Mouse (Mus musculus) stomach, embryonic 15.5 days (tissue): Measurements from ENCODE around the gene Rack1. TPM values are rescaled to one million over a fixed set of nuclear protein-coding genes. Genes with fewer than 3 reads are reported as not detected.
"Not testable (repeated sequence)": the region's sequence is repeated elsewhere in the genome, so short reads cannot be mapped to it uniquely, and the experiment has no call there.

ENCODE experiments used
- ATAC-seq: fragments of 200-750 bp; cut with Nextera tagmentation; 2 replicates; pipeline ENCODE4 v1.8.0; 2017; ENCODE audit warnings: low read depth, moderate number of reproducible peaks, moderate TSS enrichment; ENCODE audit not compliant: insufficient read depth, low FRiP score
- H3K27ac ChIP-seq: fragments of 300-500 bp; sonication (generic); 2 replicates; pipeline ENCODE4 v1.5.1; 2015; ENCODE audit warnings: mild to moderate bottlenecking, inconsistent platforms
- H3K27me3 ChIP-seq: fragments of 300-500 bp; sonication (generic); replicated peaks from 2 replicates; pipeline ENCODE4 v1.6.1; 2015; ENCODE audit warnings: inconsistent platforms
- H3K36me3 ChIP-seq: fragments of 300-500 bp; sonication (generic); 2 replicates; pipeline ENCODE4 v1.6.1; 2015; ENCODE audit warnings: inconsistent platforms
- H3K4me1 ChIP-seq: fragments of 300-500 bp; sonication (generic); 2 replicates; pipeline ENCODE4 v1.6.1; 2015; ENCODE audit warnings: inconsistent platforms
- H3K4me2 ChIP-seq: fragments of 300-500 bp; sonication (generic); 2 replicates; pipeline ENCODE4 v1.6.1; 2015; ENCODE audit warnings: mild to moderate bottlenecking, inconsistent platforms
- H3K4me3 ChIP-seq: fragments of 300-500 bp; sonication (generic); replicated peaks from 2 replicates; pipeline ENCODE4 v1.5.1; 2015; ENCODE audit warnings: inconsistent platforms
- H3K9ac ChIP-seq: fragments of 300-500 bp; sonication (generic); 2 replicates; pipeline ENCODE4 v1.6.1; 2015; ENCODE audit warnings: inconsistent platforms
- H3K9me3 ChIP-seq: fragments of 300-500 bp; sonication (generic); 2 replicates; pipeline ENCODE4 v1.6.1; 2016; ENCODE audit warnings: inconsistent platforms
- WGBS: fragments of 180-500 bp; shearing (Covaris S2); methylation state at CpG from one replicate; pipeline ENCODE4 v1.1.7; 2015; 5-methylcytosine and 5-hydroxymethylcytosine counted together
- polyA plus RNA-seq: library from polyadenylated mRNA; unstranded; fragments of >200 nt; fragmentation: Nextera tagmentation; extraction: Ambion mirVana; gene quantifications from 2 replicates; pipeline ENCODE4 v1.2.1, GENCODE M21; 2015

Gene Rack1
- 732 and 736 TPM in 2 replicates for polyA plus RNA-seq

GRCm38 (mm10) chr11:48799921-48800701 is at the start of gene Rack1:
TSS of gene Rack1 (plus strand) at chr11:48800332.
- ATAC-seq: peak; percentile 89
- H3K9me3 ChIP-seq: no peaks in the 10 kb centered on the region
- WGBS: under 1% methylated on average over 47 of the region's 47 CpGs

DNA sequence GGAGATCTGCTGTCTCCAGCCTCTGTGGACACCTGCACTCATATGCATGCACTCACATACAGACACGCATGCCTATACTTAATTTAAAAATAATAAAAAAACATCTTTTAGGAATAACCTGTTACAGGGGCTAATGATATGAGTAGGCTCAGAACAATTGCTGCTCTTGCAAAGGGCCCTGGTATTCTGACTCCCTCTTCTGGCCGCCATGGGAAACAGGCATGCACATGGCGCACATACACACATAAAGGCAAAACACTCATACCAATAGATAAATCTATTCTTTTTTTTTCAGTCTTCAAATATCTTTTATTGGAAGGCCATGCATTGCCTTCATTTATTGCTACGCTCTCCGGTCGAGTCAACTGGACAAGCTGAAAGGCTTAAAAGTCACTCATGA is 49.7 kb upstream of the Rack1 start:
- 93% methylated on average over 6 of the region's 6 CpGs for WGBS
- ATAC-seq: no peak
- no peaks in the 10 kb centered on the region for H3K4me1 ChIP-seq

More at GRCm38 (mm10) chr11:48799921-48800701, at the start of gene Rack1:
- peak within 1 kb of the TSS; percentile 82 for H3K4me3 ChIP-seq
- no peaks in the 10 kb centered on the region for H3K27me3 ChIP-seq
- peaks cover 33% of the 10 kb centered on the region for H3K4me1 ChIP-seq
- H3K36me3 ChIP-seq: peaks cover 36% of the 10 kb centered on the region
- H3K27ac ChIP-seq: peak within 1 kb of the TSS; percentile 99
- H3K4me2 ChIP-seq: peak within 1 kb of the TSS; percentile 69
- H3K9ac ChIP-seq: peak within 1 kb of the TSS; percentile 84

DNA sequence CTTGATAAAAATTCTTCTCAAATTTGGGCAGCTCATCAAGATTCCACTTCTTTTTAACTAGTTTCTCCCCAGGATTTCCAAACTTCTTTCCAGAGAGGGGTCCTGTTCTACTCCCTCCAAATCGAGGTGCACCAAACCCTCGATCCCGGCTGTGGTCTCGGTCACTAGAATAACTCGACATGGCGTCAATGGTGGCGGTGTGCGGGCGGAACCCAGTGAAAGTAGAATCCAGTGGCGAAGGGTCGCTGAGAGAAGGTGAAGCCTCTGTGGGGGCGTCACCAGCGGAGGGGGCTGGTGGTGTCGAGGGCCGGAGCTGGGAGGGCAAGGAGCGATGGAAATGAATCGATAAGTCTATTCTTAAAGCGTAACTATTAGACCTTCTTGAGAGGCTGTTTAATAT is 46.6 kb upstream of the Rack1 start:
- H3K36me3 ChIP-seq, H3K9me3 ChIP-seq, H3K9ac ChIP-seq, H3K4me3 ChIP-seq, ATAC-seq, H3K4me2 ChIP-seq, H3K27ac ChIP-seq, H3K4me1 ChIP-seq, H3K27me3 ChIP-seq: not testable (repeated sequence)
- 90% methylated on average over 18 of the region's 18 CpGs for WGBS

More for the DNA sequence above, 49.7 kb upstream of the Rack1 start:
- Histone ChIP-seq H3K4me2 (no peak overlapping the region), H3K9me3 (no peaks in the 10 kb centered on the region), H3K36me3 (no peaks in the 10 kb centered on the region), H3K27ac (no peak overlapping the region), H3K9ac (no peak overlapping the region), H3K27me3 (no peaks in the 10 kb centered on the region), H3K4me3 (no peak overlapping the region)

DNA sequence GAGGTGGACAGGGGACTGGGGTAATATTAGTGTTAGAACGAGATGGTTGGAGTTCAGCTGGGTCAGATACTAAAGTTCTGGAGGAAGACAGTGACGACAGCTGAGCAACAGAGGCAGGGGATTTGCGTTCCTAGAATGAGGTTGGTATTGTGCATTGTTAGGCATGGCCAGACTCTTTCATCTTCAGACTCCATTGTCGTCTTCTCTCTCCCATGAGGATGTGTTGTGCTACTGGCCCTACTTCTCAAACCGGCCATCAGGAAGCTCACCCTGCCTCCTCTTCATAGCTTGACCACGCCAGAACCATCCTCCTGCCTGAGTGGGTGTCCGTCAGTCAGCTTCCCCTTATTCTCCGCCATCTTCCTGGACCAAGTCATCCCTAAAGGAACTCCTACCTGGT is 41.1 kb upstream of the Rack1 start:
- H3K27me3 ChIP-seq: no peaks in the 10 kb centered on the region
- no peak overlapping the region for H3K4me3 ChIP-seq
- no peak for ATAC-seq
- H3K9me3 ChIP-seq: no peaks in the 10 kb centered on the region
- no peaks in the 10 kb centered on the region for H3K36me3 ChIP-seq
- H3K4me2 ChIP-seq: no peak overlapping the region
- WGBS: 78% methylated on average over 8 of the region's 8 CpGs
- H3K27ac ChIP-seq: no peak overlapping the region
- H3K4me1 ChIP-seq: no peaks in the 10 kb centered on the region
- no peak overlapping the region for H3K9ac ChIP-seq

DNA sequence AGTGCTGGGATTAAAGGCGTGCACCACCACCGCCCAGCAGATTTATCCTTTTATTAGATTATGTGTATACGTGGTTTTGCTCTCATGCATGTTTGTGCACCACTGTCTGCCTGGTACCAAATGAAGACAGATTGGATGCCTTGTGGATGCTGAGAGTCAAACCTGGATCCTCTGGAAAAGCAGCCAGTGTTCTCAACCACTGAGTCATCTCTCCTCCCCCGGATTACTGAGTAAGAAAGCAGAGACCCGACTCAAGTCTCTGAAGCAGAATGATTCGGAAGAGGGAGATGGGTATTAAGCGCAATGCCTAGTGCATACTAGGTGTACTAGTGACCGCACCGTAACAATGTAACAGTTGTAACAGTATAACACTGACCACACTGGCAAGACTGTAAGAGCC is 36.0 kb upstream of the Rack1 start:
- WGBS: 91% methylated on average over 9 of the region's 9 CpGs
- H3K4me2 ChIP-seq: no peak overlapping the region
- no peaks in the 10 kb centered on the region for H3K27me3 ChIP-seq
- H3K9ac ChIP-seq: no peak overlapping the region
- H3K36me3 ChIP-seq: no peaks in the 10 kb centered on the region
- H3K27ac ChIP-seq: no peak overlapping the region
- ATAC-seq: no peak
- no peaks in the 10 kb centered on the region for H3K9me3 ChIP-seq
- H3K4me1 ChIP-seq: no peaks in the 10 kb centered on the region
- H3K4me3 ChIP-seq: no peak overlapping the region

DNA sequence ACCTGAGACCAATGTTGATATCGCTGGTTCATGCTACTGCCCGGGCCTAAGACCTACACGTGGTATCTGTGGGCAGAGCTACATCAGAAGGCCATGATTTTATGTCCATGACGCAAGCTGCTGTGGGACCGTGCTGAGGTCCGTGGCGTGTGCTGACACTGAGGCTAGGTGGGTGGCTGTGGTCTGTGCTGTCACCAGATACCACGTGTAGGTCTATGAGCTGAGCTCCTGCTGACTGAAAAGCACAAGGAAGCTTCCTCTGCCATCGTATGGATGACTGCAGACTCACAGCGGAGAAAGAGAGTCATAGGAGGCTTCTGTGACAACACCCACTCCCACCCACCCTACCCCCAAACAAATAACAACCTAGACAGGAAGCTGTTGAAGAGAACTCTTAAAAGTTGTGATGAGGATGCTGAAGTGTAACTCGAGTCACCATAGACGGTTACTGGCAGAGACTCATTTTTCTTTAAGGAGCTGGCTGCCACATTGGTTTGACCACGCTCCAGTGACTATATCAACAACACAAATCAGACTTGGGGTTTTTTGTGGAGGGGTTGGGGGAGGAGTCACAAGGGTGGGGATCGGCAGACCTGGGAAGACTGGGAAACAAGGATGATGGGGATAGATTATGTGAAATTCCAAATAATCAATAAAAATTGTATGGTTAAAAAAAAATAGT is 32.8 kb upstream of the Rack1 start:
- no peak for ATAC-seq
- Histone ChIP-seq H3K36me3 (no peaks in the 10 kb centered on the region), H3K4me3 (no peak overlapping the region), H3K27ac (no peak overlapping the region), H3K4me1 (no peaks in the 10 kb centered on the region), H3K4me2 (no peak overlapping the region), H3K9me3 (no peaks in the 10 kb centered on the region), H3K27me3 (no peaks in the 10 kb centered on the region), H3K9ac (no peak overlapping the region)
- 78% methylated on average over 14 of the region's 14 CpGs for WGBS

GRCm38 (mm10) chr11:48771691-48772090 is 28.4 kb upstream of the Rack1 start:
- ATAC-seq: no peak
- H3K4me3 ChIP-seq: no peak overlapping the region
- no peaks in the 10 kb centered on the region for H3K9me3 ChIP-seq
- H3K27ac ChIP-seq: no peak overlapping the region
- no peaks in the 10 kb centered on the region for H3K27me3 ChIP-seq
- H3K9ac ChIP-seq: no peak overlapping the region
- no peaks in the 10 kb centered on the region for H3K36me3 ChIP-seq
- WGBS: 14% methylated on average over 2 of the region's 2 CpGs
- H3K4me2 ChIP-seq: no peak overlapping the region
- 0 out of 2 replicates have a peak, but pooled peaks cover 2% of the 10 kb centered on the region for H3K4me1 ChIP-seq

DNA sequence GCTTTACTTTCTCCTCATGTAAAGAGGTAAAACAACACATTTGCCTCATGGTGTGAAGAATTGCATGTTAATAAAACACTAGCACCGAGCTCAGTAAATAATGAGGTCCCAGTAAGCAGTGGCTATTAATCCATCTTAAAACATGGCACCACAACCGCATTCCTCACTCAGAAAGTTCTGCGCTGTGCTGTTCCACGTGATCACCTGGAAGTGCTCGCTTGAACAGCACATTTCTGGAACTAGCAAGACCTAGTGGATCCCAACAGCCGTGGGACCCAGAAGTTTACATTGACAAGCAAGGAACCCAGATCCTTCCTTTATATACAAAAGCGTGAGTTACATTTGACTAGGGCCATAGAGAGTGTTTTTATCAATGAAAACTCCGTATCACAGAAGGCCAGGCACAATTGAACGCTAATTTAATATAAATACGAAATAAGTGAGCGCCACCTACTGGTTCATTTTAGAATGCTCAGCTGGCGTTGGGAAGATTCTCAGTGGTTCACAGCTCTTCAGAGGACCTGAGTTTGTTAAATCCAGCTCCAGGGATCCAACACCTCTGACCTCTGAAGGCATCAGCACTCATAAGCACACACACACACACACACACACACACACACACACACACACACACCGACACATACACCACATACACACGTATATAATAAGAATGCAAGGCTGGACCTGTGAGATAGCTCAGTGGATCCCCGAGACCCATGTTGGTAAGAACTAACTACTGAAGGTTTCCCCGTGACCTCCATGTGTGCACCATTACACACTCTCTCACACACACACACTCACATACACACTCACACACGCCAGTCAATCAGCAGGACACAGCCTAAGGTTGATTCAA is 25.5 kb upstream of the Rack1 start:
- peak overlapping the region; percentile 28; the same call in 1 of the 2 replicates for H3K4me2 ChIP-seq
- no peaks in the 10 kb centered on the region for H3K27me3 ChIP-seq
- H3K27ac ChIP-seq: no peak overlapping the region
- H3K9ac ChIP-seq: no peak overlapping the region
- no peak overlapping the region for H3K4me3 ChIP-seq
- no peak for ATAC-seq
- H3K4me1 ChIP-seq: 0 out of 2 replicates have a peak, but pooled peaks cover 2% of the 10 kb centered on the region
- H3K36me3 ChIP-seq: no peaks in the 10 kb centered on the region
- H3K9me3 ChIP-seq: no peaks in the 10 kb centered on the region
- WGBS: 31% methylated on average over 17 of the region's 17 CpGs

- ATAC-seq: no peak
Measured at GRCm38 (mm10) chr11:48775483-48775882, 24.6 kb upstream of the Rack1 start.

DNA sequence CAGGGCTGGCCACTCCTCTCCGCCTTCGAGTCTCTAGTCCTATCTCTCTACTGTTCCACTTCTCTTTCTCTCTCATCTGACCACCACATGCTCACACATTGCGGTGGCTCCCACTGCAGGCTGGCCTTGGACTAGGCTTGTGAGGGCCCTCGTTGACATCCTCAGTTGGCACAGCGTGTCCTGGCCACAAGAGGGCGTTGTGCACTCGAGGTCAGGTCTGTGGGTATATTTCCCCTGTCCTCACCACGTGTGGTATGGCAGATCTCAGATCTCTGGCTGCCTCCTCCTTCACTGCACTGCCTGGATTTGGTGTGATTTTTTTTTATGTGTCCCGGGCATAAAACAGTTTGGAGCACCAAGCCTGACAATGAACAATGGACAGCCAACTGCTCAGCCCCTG is 23.5 kb upstream of the Rack1 start:
- Histone ChIP-seq H3K27me3 (no peaks in the 10 kb centered on the region), H3K4me1 (0 out of 2 replicates have a peak, but pooled peaks cover 2% of the 10 kb centered on the region), H3K27ac (no peak overlapping the region), H3K4me2 (no peak overlapping the region), H3K36me3 (no peaks in the 10 kb centered on the region), H3K4me3 (no peak overlapping the region), H3K9me3 (no peaks in the 10 kb centered on the region), H3K9ac (no peak overlapping the region)
- no peak for ATAC-seq
- 45% methylated on average over 9 of the region's 9 CpGs for WGBS

More at GRCm38 (mm10) chr11:48775483-48775882, 24.6 kb upstream of the Rack1 start:
- Histone ChIP-seq H3K27ac (no peak overlapping the region), H3K27me3 (no peaks in the 10 kb centered on the region), H3K9ac (no peak overlapping the region), H3K4me1 (0 out of 2 replicates have a peak, but pooled peaks cover 2% of the 10 kb centered on the region), H3K9me3 (no peaks in the 10 kb centered on the region), H3K36me3 (no peaks in the 10 kb centered on the region), H3K4me2 (peak overlapping the region; percentile 29; the same call in 1 of the 2 replicates), H3K4me3 (no peak overlapping the region)
- WGBS: 2% methylated on average over 7 of the region's 7 CpGs

DNA sequence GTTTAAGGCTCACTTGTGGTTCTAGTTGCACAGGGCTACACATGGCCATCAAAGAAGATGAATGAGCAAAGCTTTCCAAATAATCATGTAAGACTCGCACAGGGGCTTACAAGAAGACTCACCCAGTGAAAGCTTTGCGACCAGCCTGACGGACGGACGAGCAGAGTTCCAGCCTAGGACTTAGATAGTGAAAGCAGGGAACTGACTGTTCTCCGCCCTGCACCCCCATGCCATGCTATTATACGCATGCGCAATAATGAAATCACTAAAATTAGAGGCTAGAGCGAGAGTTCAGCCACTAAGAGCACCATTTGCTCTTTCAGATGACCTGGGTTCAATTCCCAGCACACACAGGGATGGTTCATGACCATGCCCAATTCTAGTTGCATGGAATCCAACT is 22.8 kb upstream of the Rack1 start:
- 80% methylated on average over 9 of the region's 9 CpGs for WGBS
- H3K36me3 ChIP-seq: no peaks in the 10 kb centered on the region
- no peak overlapping the region for H3K4me3 ChIP-seq
- H3K9me3 ChIP-seq: no peaks in the 10 kb centered on the region
- no peak overlapping the region for H3K9ac ChIP-seq
- no peaks in the 10 kb centered on the region for H3K27me3 ChIP-seq
- H3K4me2 ChIP-seq: no peak overlapping the region
- H3K4me1 ChIP-seq: 0 out of 2 replicates have a peak, but pooled peaks cover 2% of the 10 kb centered on the region
- H3K27ac ChIP-seq: no peak overlapping the region
- ATAC-seq: no peak
